Mouse (Mus musculus) adrenal gland, postnatal 25 days (tissue): ENCODE measurements around the gene Dcaf7. TPM values are rescaled to one million over a fixed set of nuclear protein-coding genes. Genes with fewer than 3 reads are reported as not detected.

ENCODE experiments used
- total RNA-seq: library from RNA; stranded (reverse); gene quantifications from 2 replicates; pipeline ENCODE4 v1.2.3, GENCODE M21; 2021

Dcaf7 gene
- total RNA-seq, 1 experiment from 2014 or later = 58.4 TPM

Other genes starting within 250 kb of the Dcaf7 start
- 124 and 195 TPM in 2 replicates for gene Cyb561, start 83.5 kb upstream of the Dcaf7 start, total RNA-seq
- 7.3 and 8.2 TPM in 2 replicates for gene Ace, start 68.9 kb upstream of the Dcaf7 start, total RNA-seq
- gene Ace3, start 42.2 kb upstream of the Dcaf7 start, total RNA-seq = not detected in 2 replicates
- 0.21 TPM in 1 of 2 replicates, not detected in the other for gene Kcnh6, start 28.7 kb upstream of the Dcaf7 start, total RNA-seq
- gene Taco1, start 29.2 kb downstream of the Dcaf7 start, total RNA-seq = 28.5 and 36.0 TPM in 2 replicates
- gene Map3k3, start 47.7 kb downstream of the Dcaf7 start, total RNA-seq = 35.2 and 50.6 TPM in 2 replicates
- gene Gm10840, start 124.0 kb downstream of the Dcaf7 start, total RNA-seq = not detected in 2 replicates
- 10.6 and 16.4 TPM in 2 replicates for gene Limd2, start 124.0 kb downstream of the Dcaf7 start, total RNA-seq
- 9.8 and 19.1 TPM in 2 replicates for gene Strada, start 165.3 kb downstream of the Dcaf7 start, total RNA-seq
- gene Ccdc47, start 179.5 kb downstream of the Dcaf7 start, total RNA-seq = 122 and 172 TPM in 2 replicates
- gene Ddx42, start 180.1 kb downstream of the Dcaf7 start, total RNA-seq = 57.1 and 64.5 TPM in 2 replicates
- gene Ftsj3, start 219.2 kb downstream of the Dcaf7 start, total RNA-seq = 52.5 and 72.1 TPM in 2 replicates
- gene Psmc5, start 219.3 kb downstream of the Dcaf7 start, total RNA-seq = 150 and 151 TPM in 2 replicates
- gene Smarcd2, start 236.1 kb downstream of the Dcaf7 start, total RNA-seq = 89.6 and 114 TPM in 2 replicates
- gene Tcam1, start 239.8 kb downstream of the Dcaf7 start, total RNA-seq = 0.36 TPM in 1 of 2 replicates, not detected in the other